Mouse (Mus musculus): ENCODE results near the gene Vgf. TPM values are rescaled to one million over a fixed set of nuclear protein-coding genes. Genes with fewer than 3 reads are reported as not detected.

Gene Vgf
- polyA plus RNA-seq, 1 experiment, result 0.04 TPM

GRCm38 (mm10) chr5:137051125-137051524 lies 24.9 kb downstream of the Vgf start:
- H3K4me3 ChIP-seq, result no peak overlapping the region
- H3K79me2 ChIP-seq (ENCODE audit: control insufficient read depth, insufficient read depth), result no peaks in the 10 kb centered on the region
- H3ac ChIP-seq (ENCODE audit: control insufficient read depth, insufficient read length), result no peak overlapping the region
- no peak overlapping the region for H3K4me2 ChIP-seq (ENCODE audit: low read depth)
- no peak for TF ChIP-seq MAX (IDR thresholded peaks at IDR 0.05; ENCODE audit: low read depth)
- TF ChIP-seq USF1 (IDR thresholded peaks at IDR 0.05; ENCODE audit: low read depth), result no peak
- TF ChIP-seq POLR2AphosphoS2 (IDR thresholded peaks at IDR 0.05; ENCODE audit: insufficient read length, low read depth), result no peak
- TF ChIP-seq POLR2A (IDR thresholded peaks at IDR 0.05; ENCODE audit: insufficient read length, low read depth), result no peak
- no peak for TF ChIP-seq E2F4 (IDR thresholded peaks at IDR 0.05; ENCODE audit: insufficient read depth)
- TF ChIP-seq MYOD1 (IDR thresholded peaks at IDR 0.05; ENCODE audit: control insufficient read depth in 1 of 3, insufficient read length in 2 of 3, low read depth in 2 of 3), result no peak
- no peak for TF ChIP-seq CEBPB (IDR thresholded peaks at IDR 0.05; ENCODE audit: insufficient read depth, poor library complexity, severe bottlenecking)
- TF ChIP-seq REST (IDR thresholded peaks at IDR 0.05; ENCODE audit: insufficient read depth, insufficient read length), result no peak
- no peak for TF ChIP-seq SRF (IDR thresholded peaks at IDR 0.05; ENCODE audit: control insufficient read depth, insufficient read length, low read depth)
- TF ChIP-seq TCF3 (IDR thresholded peaks at IDR 0.05; ENCODE audit: insufficient read length, low read depth), result no peak
- no peak for TF ChIP-seq MYOG (IDR thresholded peaks at IDR 0.05; ENCODE audit: control insufficient read depth in 1 of 3, insufficient read depth in 1 of 3, insufficient read length in 2 of 3, low read depth in 2 of 3)
- no peak for TF ChIP-seq TCF12 (IDR thresholded peaks at IDR 0.05; ENCODE audit: insufficient read depth, poor library complexity, severe bottlenecking)
- no peaks in the 10 kb centered on the region for H3K36me3 ChIP-seq (ENCODE audit: control insufficient read depth, insufficient read depth)
- no peaks in the 10 kb centered on the region for H3K27me3 ChIP-seq (ENCODE audit: control insufficient read depth, insufficient read depth, insufficient read length)

GRCm38 (mm10) chr5:137051914-137052505 lies 25.8 kb downstream of the Vgf start:
- Histone ChIP-seq H3K36me3 (ENCODE audit: control insufficient read depth, insufficient read depth) (no peaks in the 10 kb centered on the region), H3ac (ENCODE audit: control insufficient read depth, insufficient read length) (no peak overlapping the region), H3K4me3 (no peak overlapping the region), H3K79me2 (ENCODE audit: control insufficient read depth, insufficient read depth) (no peaks in the 10 kb centered on the region), H3K4me2 (ENCODE audit: low read depth) (no peak overlapping the region), H3K27me3 (ENCODE audit: control insufficient read depth, insufficient read depth, insufficient read length) (no peaks in the 10 kb centered on the region)
- TF ChIP-seq CEBPB (IDR thresholded peaks at IDR 0.05; ENCODE audit: insufficient read depth, poor library complexity, severe bottlenecking) (peak; percentile 26; the same call in 1 of the 2 replicates), SRF (IDR thresholded peaks at IDR 0.05; ENCODE audit: control insufficient read depth, insufficient read length, low read depth) (no peak)

- H3K4me3 ChIP-seq, result no peak overlapping the region
- no peak for TF ChIP-seq E2F4 (IDR thresholded peaks at IDR 0.05; ENCODE audit: insufficient read depth)
- TF ChIP-seq MAX (IDR thresholded peaks at IDR 0.05; ENCODE audit: low read depth), result no peak
- TF ChIP-seq CEBPB (IDR thresholded peaks at IDR 0.05; ENCODE audit: insufficient read depth, poor library complexity, severe bottlenecking), result no peak
- no peak for TF ChIP-seq MYOD1 (IDR thresholded peaks at IDR 0.05; ENCODE audit: control insufficient read depth in 1 of 3, insufficient read length in 2 of 3, low read depth in 2 of 3)
- no peak for TF ChIP-seq REST (IDR thresholded peaks at IDR 0.05; ENCODE audit: insufficient read depth, insufficient read length)
- no peak for TF ChIP-seq TCF12 (IDR thresholded peaks at IDR 0.05; ENCODE audit: insufficient read depth, poor library complexity, severe bottlenecking)
- H3K4me2 ChIP-seq (ENCODE audit: low read depth), result no peak overlapping the region
- no peaks in the 10 kb centered on the region for H3K79me2 ChIP-seq (ENCODE audit: control insufficient read depth, insufficient read depth)
- no peaks in the 10 kb centered on the region for H3K36me3 ChIP-seq (ENCODE audit: control insufficient read depth, insufficient read depth)
- no peaks in the 10 kb centered on the region for H3K27me3 ChIP-seq (ENCODE audit: control insufficient read depth, insufficient read depth, insufficient read length)
- H3ac ChIP-seq (ENCODE audit: control insufficient read depth, insufficient read length), result no peak overlapping the region
Observed at GRCm38 (mm10) chr5:137054299-137054698, 28.1 kb downstream of the Vgf start.

- Histone ChIP-seq H3ac (ENCODE audit: control insufficient read depth, insufficient read length) (no peak overlapping the region), H3K36me3 (ENCODE audit: control insufficient read depth, insufficient read depth) (no peaks in the 10 kb centered on the region), H3K4me3 (no peak overlapping the region), H3K27me3 (ENCODE audit: control insufficient read depth, insufficient read depth, insufficient read length) (no peaks in the 10 kb centered on the region), H3K79me2 (ENCODE audit: control insufficient read depth, insufficient read depth) (no peaks in the 10 kb centered on the region), H3K4me2 (ENCODE audit: low read depth) (no peak overlapping the region)
- TF ChIP-seq MAX (IDR thresholded peaks at IDR 0.05; ENCODE audit: low read depth) (no peak), MYOG (IDR thresholded peaks at IDR 0.05; ENCODE audit: control insufficient read depth in 1 of 3, insufficient read depth in 1 of 3, insufficient read length in 2 of 3, low read depth in 2 of 3) (no peak), USF1 (IDR thresholded peaks at IDR 0.05; ENCODE audit: low read depth) (no peak), CEBPB (IDR thresholded peaks at IDR 0.05; ENCODE audit: insufficient read depth, poor library complexity, severe bottlenecking) (no peak), MYOD1 (IDR thresholded peaks at IDR 0.05; ENCODE audit: control insufficient read depth in 1 of 3, insufficient read length in 2 of 3, low read depth in 2 of 3) (no peak), SRF (IDR thresholded peaks at IDR 0.05; ENCODE audit: control insufficient read depth, insufficient read length, low read depth) (no peak), POLR2A (IDR thresholded peaks at IDR 0.05; ENCODE audit: insufficient read length, low read depth) (no peak)
Observed at GRCm38 (mm10) chr5:137054873-137055272, 28.7 kb downstream of the Vgf start.

- H3ac ChIP-seq (ENCODE audit: control insufficient read depth, insufficient read length), result no peak overlapping the region
- peak overlapping the region; percentile 48 for H3K4me2 ChIP-seq (ENCODE audit: low read depth)
- H3K36me3 ChIP-seq (ENCODE audit: control insufficient read depth, insufficient read depth), result no peaks in the 10 kb centered on the region
- no peaks in the 10 kb centered on the region for H3K27me3 ChIP-seq (ENCODE audit: control insufficient read depth, insufficient read depth, insufficient read length)
- no peak overlapping the region for H3K4me3 ChIP-seq
- H3K79me2 ChIP-seq (ENCODE audit: control insufficient read depth, insufficient read depth), result no peaks in the 10 kb centered on the region
- no peak for TF ChIP-seq TCF12 (IDR thresholded peaks at IDR 0.05; ENCODE audit: insufficient read depth, poor library complexity, severe bottlenecking)
- no peak for TF ChIP-seq TCF3 (IDR thresholded peaks at IDR 0.05; ENCODE audit: insufficient read length, low read depth)
- TF ChIP-seq MYOG (IDR thresholded peaks at IDR 0.05; ENCODE audit: control insufficient read depth in 1 of 3, insufficient read depth in 1 of 3, insufficient read length in 2 of 3, low read depth in 2 of 3), result no peak
- no peak for TF ChIP-seq E2F4 (IDR thresholded peaks at IDR 0.05; ENCODE audit: insufficient read depth)
- no peak for TF ChIP-seq REST (IDR thresholded peaks at IDR 0.05; ENCODE audit: insufficient read depth, insufficient read length)
- TF ChIP-seq USF1 (IDR thresholded peaks at IDR 0.05; ENCODE audit: low read depth), result no peak
- no peak for TF ChIP-seq POLR2A (IDR thresholded peaks at IDR 0.05; ENCODE audit: insufficient read length, low read depth)
- no peak for TF ChIP-seq MYOD1 (IDR thresholded peaks at IDR 0.05; ENCODE audit: control insufficient read depth in 1 of 3, insufficient read length in 2 of 3, low read depth in 2 of 3)
- TF ChIP-seq POLR2AphosphoS2 (IDR thresholded peaks at IDR 0.05; ENCODE audit: insufficient read length, low read depth), result no peak
- no peak for TF ChIP-seq CEBPB (IDR thresholded peaks at IDR 0.05; ENCODE audit: insufficient read depth, poor library complexity, severe bottlenecking)
- no peak for TF ChIP-seq MAX (IDR thresholded peaks at IDR 0.05; ENCODE audit: low read depth)
- no peak for TF ChIP-seq SRF (IDR thresholded peaks at IDR 0.05; ENCODE audit: control insufficient read depth, insufficient read length, low read depth)
Observed at GRCm38 (mm10) chr5:137061809-137062481, 35.8 kb downstream of the Vgf start.

All from myocyte (in vitro differentiated cells).